Mouse (Mus musculus) pancreas, adult 10 weeks (tissue): ENCODE measurements around the gene Svs6. TPM values are rescaled to one million over a fixed set of nuclear protein-coding genes. Genes with fewer than 3 reads are reported as not detected.

Source experiments
- polyA plus RNA-seq: library from polyadenylated mRNA; stranded (reverse); fragments of 350-450 nt; fragmentation: Illumina TruSeq; extraction: RNeasy Lipid Tissue Mini Kit (QIAGEN cat#74804); gene quantifications from one replicate; pipeline ENCODE4 v1.2.3, GENCODE M21; 2015; ENCODE audit warnings: low read depth, low replicate concordance; ENCODE audit not compliant: insufficient read depth

Gene Svs6
- polyA plus RNA-seq, result not detected

DNA sequence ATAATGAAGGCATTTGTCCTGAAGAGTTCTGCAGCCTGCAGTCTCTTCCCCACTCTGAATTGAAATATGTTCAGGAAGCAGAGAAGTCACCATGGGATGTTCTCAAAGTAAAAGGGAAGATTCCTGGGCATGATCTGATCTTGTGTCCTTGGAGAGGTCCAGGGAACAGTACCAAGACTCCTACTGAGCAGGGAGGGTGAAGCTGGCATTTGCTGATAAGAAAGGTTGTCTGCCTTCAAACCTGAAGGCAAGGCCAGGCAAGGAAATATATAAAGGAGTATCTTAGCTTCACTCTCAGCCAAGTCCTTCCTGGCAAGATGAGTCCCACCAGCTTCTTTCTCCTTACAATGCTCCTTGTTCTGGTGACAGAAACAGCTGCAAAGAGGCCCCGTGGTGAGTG, at the start of gene Svs6:
Gene Svs6, plus strand, starts transcription at position 301 of the 400 bp plus-strand sequence.

DNA sequence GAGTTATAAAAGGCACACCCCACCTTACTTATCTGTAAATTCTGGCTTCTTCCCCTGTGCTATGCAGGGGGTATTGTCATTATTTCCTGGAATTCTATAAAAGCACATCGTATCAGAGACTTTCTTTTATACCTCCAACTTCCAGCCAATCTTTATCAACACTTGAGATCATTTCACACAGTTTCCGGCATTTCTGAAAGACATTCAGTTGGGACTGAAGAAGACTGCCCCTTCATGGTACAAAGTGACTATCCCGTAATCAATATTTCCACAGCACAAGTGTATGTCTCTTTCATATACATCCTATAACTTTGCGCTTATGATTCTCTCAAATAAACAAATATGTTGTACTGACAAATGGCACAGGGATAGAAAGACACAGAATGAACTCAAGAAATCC, 38.2 kb upstream of the Svs6 start, which contains the start of gene Svs4:
Gene Svs4, minus strand, starts transcription at position 101 of the 400 bp plus-strand sequence.

DNA sequence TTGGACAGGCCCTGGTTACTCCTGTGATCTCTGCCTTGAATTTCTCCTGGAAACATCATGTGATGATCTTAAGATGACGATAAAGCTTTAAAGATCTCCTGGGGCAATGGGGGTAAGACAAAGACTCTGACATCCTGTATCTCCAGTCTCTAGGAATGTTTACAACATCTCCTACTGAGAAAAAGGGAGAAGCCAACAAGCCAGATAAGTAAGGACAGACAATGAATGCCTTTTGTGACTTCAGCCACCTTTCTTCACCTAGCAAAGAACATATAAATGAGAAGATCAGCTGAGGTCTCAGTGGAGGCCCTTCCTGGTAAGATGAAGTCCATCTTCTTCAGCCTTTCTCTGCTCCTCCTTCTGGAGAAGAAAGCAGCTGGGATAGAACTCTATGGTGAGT, 27.6 kb upstream of the Svs6 start, which contains the start of gene Svs3a:
Gene Svs3a, plus strand, starts transcription at position 301 of the 400 bp plus-strand sequence.

DNA sequence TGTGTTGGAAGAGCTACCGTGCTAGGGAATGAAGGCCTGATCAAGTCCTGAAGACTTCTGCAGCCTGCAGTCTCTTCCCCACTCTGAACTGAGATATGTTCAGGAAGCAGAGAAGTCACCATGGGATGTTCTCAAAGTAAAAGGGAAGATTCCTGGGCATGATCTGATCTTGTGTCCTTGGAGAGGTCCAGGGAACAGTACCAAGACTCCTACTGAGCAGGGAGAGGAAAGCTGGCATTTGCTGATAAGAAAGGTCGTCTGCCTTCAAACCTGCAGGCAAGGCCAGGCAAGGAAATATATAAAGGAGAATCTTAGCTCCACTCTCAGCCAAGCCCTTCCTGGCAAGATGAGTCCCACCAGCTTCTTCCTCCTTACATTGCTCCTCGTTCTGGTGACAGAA, 15.9 kb downstream of the Svs6 start, which contains the start of gene Svs5:
Gene Svs5, plus strand, starts transcription at position 301 of the 400 bp plus-strand sequence.

Other genes starting within 250 kb of the Svs6 start
- gene Stk4, start 246.4 kb upstream of the Svs6 start, polyA plus RNA-seq, result 4.8 TPM
- gene Tomm34, start 245.6 kb upstream of the Svs6 start, polyA plus RNA-seq, result 11.5 TPM
- not detected for gene Kcns1, start 145.6 kb upstream of the Svs6 start, polyA plus RNA-seq
- not detected for gene Wfdc5, start 134.0 kb upstream of the Svs6 start, polyA plus RNA-seq
- not detected for gene Wfdc12, start 126.1 kb upstream of the Svs6 start, polyA plus RNA-seq
- not detected for gene Wfdc15a, start 116.6 kb upstream of the Svs6 start, polyA plus RNA-seq
- gene Wfdc15b, start 95.1 kb upstream of the Svs6 start, polyA plus RNA-seq, result 6.6 TPM
- gene Svs2, start 78.3 kb upstream of the Svs6 start, polyA plus RNA-seq, result not detected
- gene Svs3b, start 60.1 kb upstream of the Svs6 start, polyA plus RNA-seq, result not detected
- gene Svs4, start 38.3 kb upstream of the Svs6 start, polyA plus RNA-seq, result not detected
- gene Svs3a, start 27.5 kb upstream of the Svs6 start, polyA plus RNA-seq, result not detected
- not detected for gene Svs5, start 16.0 kb downstream of the Svs6 start, polyA plus RNA-seq
- gene Slpi, start 72.3 kb downstream of the Svs6 start, polyA plus RNA-seq, result 146 TPM
- 571 TPM for gene Rbpjl, start 86.4 kb downstream of the Svs6 start, polyA plus RNA-seq
- 9.7 TPM for gene Matn4, start 88.4 kb downstream of the Svs6 start, polyA plus RNA-seq
- 22.0 TPM for gene Sdc4, start 127.1 kb downstream of the Svs6 start, polyA plus RNA-seq
- gene Sys1, start 140.2 kb downstream of the Svs6 start, polyA plus RNA-seq, result 11.8 TPM
- not detected for gene Gm20458, start 144.2 kb downstream of the Svs6 start, polyA plus RNA-seq
- gene Trp53tg5, start 157.0 kb downstream of the Svs6 start, polyA plus RNA-seq, result not detected
- gene Dbndd2, start 169.4 kb downstream of the Svs6 start, polyA plus RNA-seq, result 8.1 TPM
- gene Pigt, start 180.8 kb downstream of the Svs6 start, polyA plus RNA-seq, result 10.4 TPM
- 8.5 TPM for gene Wfdc2, start 245.7 kb downstream of the Svs6 start, polyA plus RNA-seq